ENCODE assay signal across 10 mouse cellular contexts in genomic region chr5:112029955-112030354, GRCm38 (mm10).
DNase-seq lines count a peak whose midpoint lies in the region; ATAC-seq lines count a peak whose summit lies in the region.
"Had no signal": no experiment of that assay in that cellular context is flagged by ENCODE, and none has a peak within 500 bp of the region (broad histone marks: within the 10 kb centered on the region; RNA-seq: fewer than 3 reads in every experiment).

No protein-coding gene starts in this region.

- H3K4me3 ChIP-seq in forebrain, embryonic 14.5 days (ENCODE audit: low read depth, low read length) = no peak overlapping the region
- H3K4me3 ChIP-seq in hindbrain, embryonic 13.5 days = no peak overlapping the region

- H3K27me3 ChIP-seq in forebrain, embryonic 14.5 days (replicated peaks; ENCODE audit: control insufficient read depth, insufficient read depth, low read length) = no peaks in the 10 kb centered on the region
- H3K27me3 ChIP-seq in hindbrain, embryonic 13.5 days = peaks cover 8% of the 10 kb centered on the region; the same call in 1 of the 2 replicates

- 0 out of 2 replicates have a peak overlapping the region, but pooled peaks have one; percentile 4 for H3K4me2 ChIP-seq in forebrain, embryonic 14.5 days (ENCODE audit: low read length)
- H3K4me2 ChIP-seq in hindbrain, embryonic 13.5 days = no peak overlapping the region

- H3K9me3 ChIP-seq in forebrain, embryonic 14.5 days (replicated peaks; ENCODE audit: control insufficient read depth, low read length) = no peaks in the 10 kb centered on the region
- no peaks in the 10 kb centered on the region for H3K9me3 ChIP-seq in hindbrain, embryonic 13.5 days

- 17% methylated on average over 11 of the region's 11 CpGs for WGBS in forebrain, embryonic 14.5 days
- 15% methylated on average over 11 of the region's 11 CpGs for WGBS in hindbrain, embryonic 13.5 days

- peak; percentile 76 for ATAC-seq in forebrain, embryonic 14.5 days
- ATAC-seq in hindbrain, embryonic 13.5 days (ENCODE audit: low FRiP score) = peak; percentile 79
- ATAC-seq in megakaryocyte progenitor cell, adult 5-6 weeks (replicated peaks; ENCODE audit: poor library complexity) = no peak

- H3K9ac ChIP-seq in forebrain, embryonic 14.5 days (ENCODE audit: low read length) = peak overlapping the region; percentile 40; the same call in 1 of the 2 replicates
- H3K9ac ChIP-seq in hindbrain, embryonic 13.5 days = no peak overlapping the region

- peak overlapping the region; percentile 70 for H3K27ac ChIP-seq in forebrain, embryonic 14.5 days (ENCODE audit: low read depth, low read length)
- peak overlapping the region; percentile 85 for H3K27ac ChIP-seq in hindbrain, embryonic 13.5 days
- H3K27ac ChIP-seq: macrophage had no signal

- peak; percentile 92 for DNase-seq in forebrain, embryonic 14.5 days (ENCODE audit: low spot score)
- peak; percentile 76 for DNase-seq in mesoderm, embryonic 11.5 days (ENCODE audit: low read depth, low spot score)
- peak; percentile 49 for DNase-seq in right cerebral cortex, adult 18-20 months
- no peak for DNase-seq in gastrocnemius, adult 8-10 months (ENCODE audit: low spot score in 2 of 2)
- no peak for DNase-seq in kidney, postnatal 4 days
- DNase-seq in urinary bladder, postnatal 4 days (ENCODE audit: low spot score in 2 of 2) = no peak
- DNase-seq: heart, postnatal 4 days had no signal

- peaks cover 25% of the 10 kb centered on the region for H3K4me1 ChIP-seq in forebrain, embryonic 14.5 days (ENCODE audit: control insufficient read depth, insufficient read depth, low read length)
- peaks cover 34% of the 10 kb centered on the region for H3K4me1 ChIP-seq in hindbrain, embryonic 13.5 days (replicated peaks)

- H3K36me3 ChIP-seq in forebrain, embryonic 14.5 days (ENCODE audit: control insufficient read depth, insufficient read depth, low read length) = no peaks in the 10 kb centered on the region
- no peaks in the 10 kb centered on the region for H3K36me3 ChIP-seq in hindbrain, embryonic 13.5 days

Comparison
In these comparisons a context has a peak if more than half of its experiments do, and no peak if none do; other contexts are left out.
1. DNase-seq: peak in forebrain, embryonic 14.5 days (single experiment), mesoderm, embryonic 11.5 days (single experiment) and right cerebral cortex, adult 18-20 months (single experiment); none in gastrocnemius, adult 8-10 months (0 of 2), kidney, postnatal 4 days (0 of 2) and urinary bladder, postnatal 4 days (0 of 2).